Mouse (Mus musculus) cerebellum, adult 9-10 months (tissue): ENCODE measurements around the gene Cc2d1b.

ENCODE experiments used
- DNase-seq: peaks from one replicate; pipeline ENCODE4 v3.0.0; 2022

Cc2d1b gene

GRCm38 (mm10) chr4:108664407-108664806, 44.7 kb downstream of the Cc2d1b start:
- DNase-seq: peak; percentile 16
